Mouse (Mus musculus) thymus, postnatal 36 days (tissue): ENCODE results near the gene Sorbs1.

Source experiments
- DNase-seq, 2 experiments: peaks; one replicate each; pipeline ENCODE4 v3.0.0; 2022; ENCODE audit warnings: mixed read lengths in 2 of 2

The Sorbs1 gene

DNA sequence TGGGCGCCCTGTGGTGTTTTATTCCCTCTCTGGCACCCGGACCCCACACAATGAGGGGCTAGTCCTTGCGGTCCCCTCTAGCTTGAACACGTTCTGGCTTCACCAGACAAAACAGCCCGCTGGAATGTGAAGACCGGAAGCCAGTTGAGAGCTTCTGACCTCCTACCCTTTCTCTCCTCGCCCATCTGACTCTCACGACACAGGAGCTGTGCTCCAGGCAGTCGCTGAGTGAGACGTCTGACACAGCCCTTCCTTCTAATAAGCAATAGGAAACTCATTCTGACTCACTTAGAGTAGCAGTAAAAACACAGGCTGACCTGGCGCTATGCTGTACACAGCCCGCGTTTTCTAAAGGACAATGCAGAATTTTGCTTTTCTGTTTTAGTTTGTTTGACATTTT is 259.8 kb downstream of the Sorbs1 start:
- DNase-seq = no peak

DNA sequence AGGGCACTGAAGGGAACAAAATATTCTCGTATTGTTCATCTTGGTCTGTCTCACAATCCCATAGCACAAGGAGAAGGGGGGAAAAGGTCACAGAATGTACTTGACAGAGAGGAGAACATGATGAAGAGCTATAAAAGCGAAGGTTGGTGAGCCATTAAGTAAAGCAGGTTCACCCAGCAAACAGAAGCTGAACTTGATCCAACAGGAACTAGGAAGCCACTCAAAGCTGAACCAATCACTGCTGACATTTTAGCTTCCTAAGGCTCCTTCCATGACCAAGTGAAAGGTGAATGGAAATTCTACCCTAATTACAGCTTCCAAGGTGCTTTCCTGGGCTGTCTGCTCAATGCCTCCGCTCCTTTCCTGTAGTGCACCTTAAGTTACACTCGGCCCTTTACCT is 262.5 kb downstream of the Sorbs1 start:
- no peak for DNase-seq

DNA sequence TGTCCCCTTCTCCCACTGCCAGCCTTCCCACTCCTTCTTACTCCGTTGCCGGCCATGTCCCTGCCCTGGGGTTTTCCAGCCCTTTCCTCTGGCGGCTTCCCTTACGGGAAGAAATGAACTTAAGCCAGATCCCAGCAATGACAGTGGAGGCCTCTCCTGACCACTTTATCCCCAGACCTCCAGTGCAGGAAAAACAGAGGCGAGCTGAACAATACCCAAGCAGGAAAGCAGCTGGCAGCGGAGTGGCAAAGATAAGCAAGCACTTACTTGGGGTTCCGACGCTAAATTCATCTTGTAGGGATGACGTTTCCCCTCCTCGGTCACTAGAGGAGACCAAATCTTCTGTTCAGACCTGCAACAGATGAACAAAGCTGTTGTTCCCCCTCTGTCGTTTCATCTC is 264.2 kb downstream of the Sorbs1 start:
- DNase-seq = no peak

DNA sequence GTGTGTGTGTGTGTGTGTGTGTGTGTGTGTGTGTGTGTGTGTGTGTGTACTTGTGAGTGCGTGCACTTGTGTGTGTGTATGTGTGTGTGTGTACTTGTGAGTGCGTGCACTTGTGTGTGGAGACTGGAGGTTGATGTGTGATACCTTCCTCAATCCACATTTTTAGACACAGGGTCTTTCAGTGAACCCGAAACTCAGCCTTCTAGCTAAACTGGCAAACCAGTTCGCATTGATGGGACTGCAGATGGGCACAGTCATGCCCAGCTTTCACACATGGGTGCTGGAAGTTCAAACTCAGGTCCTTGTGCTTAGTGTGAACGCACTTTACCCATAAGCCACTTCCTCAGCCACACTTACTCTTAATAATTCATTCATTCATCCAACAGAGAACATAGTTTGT is 265.1 kb downstream of the Sorbs1 start:
- DNase-seq = no peak

DNA sequence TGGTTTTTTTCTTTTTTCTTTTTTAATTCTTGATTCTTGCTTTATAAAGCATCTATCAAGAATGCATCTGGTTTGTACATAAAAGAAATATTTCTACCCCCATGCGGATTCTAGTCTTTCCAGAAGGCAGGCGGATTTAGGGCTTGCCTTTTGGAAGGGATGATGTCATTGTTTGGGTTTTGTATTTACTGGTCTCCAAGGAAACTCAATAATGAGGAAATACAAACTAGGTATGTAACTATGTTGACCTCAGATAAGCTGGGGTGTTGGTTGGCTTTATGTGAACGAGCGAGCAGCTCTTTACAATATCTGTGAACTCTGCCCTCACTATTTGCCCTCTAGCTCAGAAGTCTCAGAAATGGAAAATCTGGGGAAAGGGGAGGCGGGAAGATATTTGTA is 266.3 kb downstream of the Sorbs1 start:
- DNase-seq = no peak

DNA sequence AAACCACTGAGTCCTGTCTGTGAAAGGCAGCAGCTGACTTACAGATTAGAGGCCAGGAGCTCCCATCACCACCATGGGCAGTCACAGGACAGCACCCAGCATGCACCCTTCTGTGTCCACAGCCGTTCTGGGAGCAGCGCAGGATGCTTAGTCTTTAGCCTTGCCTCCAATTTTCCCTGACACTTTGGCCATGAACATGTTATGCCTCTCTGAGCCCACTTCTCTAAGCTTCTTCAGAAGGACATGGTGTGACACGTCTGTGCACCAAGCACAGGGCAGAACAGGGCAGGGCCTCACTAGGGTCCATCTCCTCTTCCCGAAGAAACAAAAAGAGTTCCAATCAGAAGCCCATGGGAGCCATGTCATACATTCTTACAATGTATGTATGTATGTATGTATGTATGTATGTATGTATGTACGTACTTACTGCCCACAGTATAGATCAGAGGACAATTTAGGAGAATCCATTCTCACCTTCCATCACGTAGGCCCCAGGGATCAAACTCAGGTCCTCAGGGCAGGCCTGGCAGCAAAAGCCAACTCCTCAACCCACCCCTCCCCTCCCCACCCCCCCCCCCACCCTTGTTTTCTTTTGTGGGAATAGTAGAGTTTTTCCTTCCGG is 266.8 kb downstream of the Sorbs1 start:
- no peak for DNase-seq
